Mouse (Mus musculus) kidney, embryonic 14.5 days (tissue): ENCODE measurements around the gene Zfyve9. TPM values are rescaled to one million over a fixed set of nuclear protein-coding genes. Genes with fewer than 3 reads are reported as not detected.
A peak's percentile ranks its signal among the peaks of the same experiment; 100 is the strongest.

Experiments used
- ATAC-seq: fragments of 200-750 bp; cut with Nextera tagmentation; 2 replicates; pipeline ENCODE4 v1.8.0; 2017; ENCODE audit warnings: moderate number of reproducible peaks, mild to moderate bottlenecking, moderate TSS enrichment, moderate library complexity; ENCODE audit not compliant: low FRiP score, low TSS enrichment
- H3K27ac ChIP-seq: fragments of 300-500 bp; sonication (generic); 2 replicates; pipeline ENCODE4 v1.5.1; 2014; ENCODE audit warnings: low read depth, mild to moderate bottlenecking, low read length, moderate library complexity, mixed read lengths
- H3K27me3 ChIP-seq: fragments of 300-500 bp; sonication (generic); 2 replicates; pipeline ENCODE4 v1.6.1; 2014; ENCODE audit warnings: mild to moderate bottlenecking, low read length; ENCODE audit not compliant: control insufficient read depth, insufficient read depth
- H3K36me3 ChIP-seq: fragments of 300-500 bp; sonication (generic); 2 replicates; pipeline ENCODE4 v1.6.1; 2014; ENCODE audit warnings: low read length, mixed read lengths; ENCODE audit not compliant: control insufficient read depth, insufficient read depth
- H3K4me1 ChIP-seq: fragments of 300-500 bp; sonication (generic); 2 replicates; pipeline ENCODE4 v1.6.1; 2014; ENCODE audit warnings: low read length, mixed read lengths; ENCODE audit not compliant: control insufficient read depth, insufficient read depth
- H3K4me2 ChIP-seq: fragments of 300-500 bp; sonication (generic); replicated peaks from 2 replicates; pipeline ENCODE4 v1.6.1; 2014; ENCODE audit warnings: low read depth, mild to moderate bottlenecking, low read length
- H3K4me3 ChIP-seq: fragments of 300-500 bp; sonication (generic); 2 replicates; pipeline ENCODE4 v1.5.1; 2014; ENCODE audit warnings: mild to moderate bottlenecking, low read length
- H3K9ac ChIP-seq: fragments of 300-500 bp; sonication (generic); 2 replicates; pipeline ENCODE4 v1.6.1; 2014; ENCODE audit warnings: low read depth, mild to moderate bottlenecking, low read length, moderate library complexity
- H3K9me3 ChIP-seq: fragments of 300-500 bp; sonication (generic); 2 replicates; pipeline ENCODE4 v1.6.1; 2016; ENCODE audit warnings: low read length; ENCODE audit not compliant: control insufficient read depth
- WGBS: fragments of 180-500 bp; shearing (Covaris S2); extraction: QIAGEN DNeasy Blood & Tissue Kit; methylation state at CpG from one replicate; pipeline ENCODE4 v1.1.7; 2014; 5-methylcytosine and 5-hydroxymethylcytosine counted together
- polyA plus RNA-seq: library from polyadenylated mRNA; unstranded; fragments of >200 nt; fragmentation: Nextera tagmentation; extraction: Ambion mirVana; gene quantifications from 2 replicates; pipeline ENCODE4 v1.2.1, GENCODE M21; 2014

The Zfyve9 gene
- polyA plus RNA-seq, 1 experiment from 2014 or later = 7.2 TPM

DNA sequence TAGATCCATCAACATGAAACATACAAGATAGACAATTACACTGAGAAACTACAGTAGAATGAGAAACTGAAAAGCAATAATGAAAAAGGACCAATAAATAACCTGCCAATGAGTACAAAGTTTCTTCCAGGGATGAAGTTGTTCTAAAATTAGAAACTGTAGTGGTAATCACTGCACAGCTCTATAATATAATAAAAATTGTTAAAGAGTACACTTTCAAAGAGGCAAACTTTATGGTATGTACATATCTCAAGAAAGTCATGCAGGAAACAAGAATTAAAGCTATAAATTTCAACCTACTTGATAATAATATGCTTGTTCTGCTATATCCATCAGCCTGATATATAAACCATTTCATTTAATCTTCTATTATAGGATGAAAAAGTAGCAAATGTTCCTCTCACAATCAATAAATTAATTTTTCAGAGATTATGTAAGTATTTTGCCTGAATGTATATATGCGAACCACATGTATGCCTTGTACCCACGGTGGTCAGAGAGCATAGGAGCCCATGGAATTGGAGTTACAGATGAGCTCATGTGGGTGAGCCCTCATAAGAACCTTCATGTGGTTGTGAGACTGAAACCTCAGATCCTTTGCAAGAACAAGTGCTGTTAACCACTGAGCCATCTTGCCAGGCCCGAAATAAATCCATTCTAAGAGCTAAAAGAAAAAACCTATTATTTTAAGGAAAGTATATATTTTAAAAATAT, 34.3 kb downstream of the Zfyve9 start:
- no peak for ATAC-seq
- no peak overlapping the region for H3K4me2 ChIP-seq
- no peaks in the 10 kb centered on the region for H3K4me1 ChIP-seq
- no peak overlapping the region for H3K27ac ChIP-seq
- H3K4me3 ChIP-seq = no peak overlapping the region
- no peaks in the 10 kb centered on the region for H3K36me3 ChIP-seq
- 93% methylated on average over 3 of the region's 3 CpGs for WGBS
- H3K9ac ChIP-seq = no peak overlapping the region
- H3K9me3 ChIP-seq = no peaks in the 10 kb centered on the region
- no peaks in the 10 kb centered on the region for H3K27me3 ChIP-seq

DNA sequence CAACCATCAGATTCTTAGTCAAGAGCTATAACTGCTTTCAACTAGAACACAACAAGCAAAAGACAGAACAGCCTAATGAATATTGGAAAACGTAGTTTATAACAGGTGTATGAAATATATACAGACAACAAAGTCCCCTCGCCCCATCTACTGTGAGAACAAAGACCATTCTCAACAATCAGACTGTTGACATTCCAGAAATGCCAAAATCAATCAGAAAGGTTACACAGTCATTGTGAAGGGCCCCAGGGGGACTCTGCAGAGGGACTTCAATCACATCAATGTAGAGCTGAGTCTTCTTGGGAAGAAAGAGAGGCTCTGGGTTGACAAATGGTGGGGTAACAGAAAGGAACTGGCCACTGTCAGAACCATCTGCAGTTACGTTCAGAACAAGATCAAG, 49.0 kb downstream of the Zfyve9 start:
- Histone ChIP-seq H3K27me3 (no peaks in the 10 kb centered on the region), H3K36me3 (no peaks in the 10 kb centered on the region), H3K4me2 (no peak overlapping the region), H3K4me1 (no peaks in the 10 kb centered on the region), H3K9me3 (no peaks in the 10 kb centered on the region), H3K4me3 (no peak overlapping the region), H3K9ac (no peak overlapping the region), H3K27ac (no peak overlapping the region)
- no peak for ATAC-seq
- 73% methylated on average over 3 of the region's 3 CpGs for WGBS

DNA sequence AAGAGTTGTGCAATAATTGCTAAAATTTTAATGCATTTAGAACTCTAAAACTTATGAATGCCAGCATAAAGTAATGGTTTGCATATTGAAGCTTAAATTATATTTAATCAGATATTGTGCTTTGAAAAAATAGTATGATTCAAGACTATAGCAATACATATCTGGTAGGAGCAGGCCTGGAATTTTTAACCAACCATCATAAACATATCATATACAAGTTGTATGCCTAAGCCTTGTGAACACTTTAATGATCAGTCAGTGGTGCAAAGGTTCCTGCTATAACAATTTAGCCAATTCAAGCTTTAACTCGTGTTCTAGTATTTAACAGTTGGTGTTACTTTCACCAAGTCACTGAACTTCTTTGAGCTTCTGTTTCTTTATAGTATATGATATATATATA, 50.1 kb downstream of the Zfyve9 start:
- H3K9me3 ChIP-seq = no peaks in the 10 kb centered on the region
- no peak overlapping the region for H3K27ac ChIP-seq
- no peak overlapping the region for H3K4me2 ChIP-seq
- H3K9ac ChIP-seq = no peak overlapping the region
- WGBS = 81% methylated on average over 1 of the region's 1 CpGs
- H3K27me3 ChIP-seq = no peaks in the 10 kb centered on the region
- no peak for ATAC-seq
- H3K36me3 ChIP-seq = no peaks in the 10 kb centered on the region; the same call in 1 of the 2 replicates
- no peak overlapping the region for H3K4me3 ChIP-seq
- H3K4me1 ChIP-seq = no peaks in the 10 kb centered on the region

DNA sequence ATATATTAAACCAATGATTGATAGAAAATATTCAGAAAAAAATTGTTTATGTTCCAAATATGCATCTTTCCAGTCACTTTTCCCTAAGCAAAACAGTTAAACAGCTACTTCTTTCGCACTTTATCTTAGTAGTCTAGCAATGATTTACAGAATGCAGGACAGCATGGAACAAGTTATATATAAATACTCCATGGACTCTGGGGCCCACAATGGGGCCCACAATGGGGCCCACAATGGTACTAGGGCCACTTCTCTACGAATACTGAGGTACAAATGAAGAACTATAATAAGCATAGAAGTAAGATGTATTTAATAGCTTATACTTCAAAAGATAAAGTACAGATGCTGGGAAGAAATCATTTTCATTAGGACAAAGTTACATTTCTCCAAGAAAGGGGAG, 56.5 kb downstream of the Zfyve9 start:
- Histone ChIP-seq H3K9me3 (no peaks in the 10 kb centered on the region), H3K27me3 (no peaks in the 10 kb centered on the region), H3K27ac (no peak overlapping the region), H3K36me3 (peaks cover 5% of the 10 kb centered on the region; the same call in 1 of the 2 replicates), H3K4me2 (no peak overlapping the region), H3K4me1 (no peaks in the 10 kb centered on the region), H3K9ac (no peak overlapping the region), H3K4me3 (no peak overlapping the region)
- ATAC-seq = no peak
- WGBS = 82% methylated on average over 2 of the region's 2 CpGs

DNA sequence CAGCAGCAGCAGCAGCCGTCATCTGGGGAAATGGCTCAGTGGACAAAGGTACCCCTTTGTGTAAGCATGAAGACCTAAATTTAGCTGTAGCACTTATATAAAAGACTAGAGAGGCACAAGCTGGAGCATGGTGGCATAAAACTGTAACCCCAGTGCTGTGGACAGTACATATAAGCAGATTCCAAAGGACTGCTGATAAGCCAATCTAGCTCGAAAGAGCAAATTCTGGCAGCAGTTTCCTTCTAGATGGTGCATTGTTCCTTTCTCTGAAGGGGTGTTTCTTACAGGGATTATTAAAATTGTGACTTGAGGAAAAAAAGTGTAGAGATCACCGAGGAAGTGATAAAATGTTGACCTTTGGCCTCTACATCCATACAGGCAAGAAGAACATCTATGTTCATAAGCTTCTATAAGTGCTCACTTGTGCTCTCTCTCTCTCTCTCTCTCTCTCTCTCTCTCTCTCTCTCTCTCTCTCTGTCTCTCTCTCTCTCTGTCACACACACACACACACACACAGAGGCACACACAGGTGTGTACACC, 59.3 kb downstream of the Zfyve9 start:
- Histone ChIP-seq H3K27ac (no peak overlapping the region), H3K4me3 (no peak overlapping the region), H3K4me2 (no peak overlapping the region), H3K4me1 (no peaks in the 10 kb centered on the region), H3K9ac (no peak overlapping the region), H3K36me3 (peaks cover 5% of the 10 kb centered on the region; the same call in 1 of the 2 replicates), H3K27me3 (no peaks in the 10 kb centered on the region), H3K9me3 (no peaks in the 10 kb centered on the region)
- ATAC-seq = no peak
- whole genome bisulfite sequencing = 89% methylated on average over 3 of the region's 3 CpGs

DNA sequence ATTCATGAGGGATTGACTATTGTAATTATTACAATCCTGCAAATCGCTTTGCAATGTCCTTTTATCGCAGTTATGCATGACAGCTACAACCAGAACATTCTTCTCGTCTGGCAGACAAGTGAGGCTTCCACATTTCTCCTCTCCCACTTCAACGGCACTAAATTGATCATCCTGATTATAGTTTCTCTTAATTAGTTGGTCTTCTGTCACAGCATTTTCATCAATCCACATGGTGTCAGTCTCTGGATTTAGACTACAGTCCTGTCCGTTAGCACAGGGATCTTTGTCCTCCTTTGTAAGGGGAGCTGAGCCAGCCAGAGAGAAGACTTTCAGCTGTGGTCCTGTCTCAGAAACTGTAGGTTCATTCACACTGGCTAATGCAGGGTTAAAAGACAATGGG, 61.2 kb downstream of the Zfyve9 start, which contains the start of gene 3110021N24Rik:
Gene 3110021N24Rik, plus strand, starts transcription at position 301 of the 400 bp plus-strand sequence.
- Histone ChIP-seq H3K27me3 (no peaks in the 10 kb centered on the region), H3K36me3 (peaks cover 5% of the 10 kb centered on the region; the same call in 1 of the 2 replicates), H3K9me3 (no peaks in the 10 kb centered on the region), H3K27ac (no peak within 1 kb of the TSS), H3K4me2 (no peak within 1 kb of the TSS), H3K9ac (no peak within 1 kb of the TSS), H3K4me1 (no peaks in the 10 kb centered on the region), H3K4me3 (no peak within 1 kb of the TSS)
- 88% methylated on average over 5 of the region's 5 CpGs for WGBS
- ATAC-seq = no peak

DNA sequence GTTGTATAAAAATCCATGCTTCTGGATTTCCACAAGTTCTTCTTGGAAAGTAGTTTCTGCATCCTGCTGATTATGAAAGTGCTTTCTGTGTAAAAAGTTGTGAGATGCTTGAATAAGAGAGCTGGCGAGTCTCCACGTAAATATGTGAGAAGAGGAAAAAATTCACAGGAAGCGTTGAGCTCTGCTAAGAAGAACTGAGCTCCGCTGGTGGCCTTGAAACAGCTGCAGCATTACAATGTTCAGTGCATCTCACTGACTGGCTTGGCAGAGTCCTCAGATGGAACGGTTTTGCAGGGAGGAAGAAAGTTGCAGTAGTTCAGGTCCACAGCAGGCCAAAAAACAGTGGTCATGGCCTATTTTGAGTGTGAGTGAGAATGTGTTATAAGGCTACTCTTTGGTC, 72.4 kb downstream of the Zfyve9 start:
- Histone ChIP-seq H3K27me3 (no peaks in the 10 kb centered on the region), H3K9me3 (no peaks in the 10 kb centered on the region), H3K36me3 (peaks cover 5% of the 10 kb centered on the region; the same call in 1 of the 2 replicates), H3K27ac (no peak overlapping the region), H3K4me2 (no peak overlapping the region), H3K4me1 (no peaks in the 10 kb centered on the region), H3K9ac (no peak overlapping the region), H3K4me3 (no peak overlapping the region)
- no peak for ATAC-seq
- WGBS = 86% methylated on average over 5 of the region's 5 CpGs

DNA sequence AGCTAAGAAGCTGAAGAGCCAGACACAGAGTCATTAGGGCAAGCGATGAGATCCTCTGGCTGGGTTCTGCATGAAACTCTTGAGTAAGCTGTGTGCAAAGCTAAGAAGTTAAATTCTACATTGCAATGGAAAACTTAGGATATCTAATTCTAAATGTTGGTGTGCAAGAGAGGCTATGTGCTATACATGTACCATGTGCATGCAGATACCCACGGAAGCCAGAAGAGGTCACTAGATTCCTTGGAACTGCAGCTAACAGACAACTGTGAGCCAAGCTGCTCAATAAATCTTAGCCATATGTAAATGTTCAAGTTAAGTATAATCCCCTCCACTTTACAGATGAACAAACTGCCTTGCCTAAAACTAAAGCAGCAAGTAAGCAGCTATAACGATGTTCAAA, 83.7 kb downstream of the Zfyve9 start:
- Histone ChIP-seq H3K4me1 (no peaks in the 10 kb centered on the region), H3K4me3 (no peak overlapping the region), H3K27ac (no peak overlapping the region), H3K27me3 (no peaks in the 10 kb centered on the region), H3K9me3 (no peaks in the 10 kb centered on the region), H3K9ac (no peak overlapping the region), H3K36me3 (peaks cover 2% of the 10 kb centered on the region; the same call in 1 of the 2 replicates), H3K4me2 (no peak overlapping the region)
- 0 out of 2 replicates have a peak, but pooled peaks have one; percentile 52 for ATAC-seq
- WGBS = 53% methylated on average over 3 of the region's 3 CpGs

DNA sequence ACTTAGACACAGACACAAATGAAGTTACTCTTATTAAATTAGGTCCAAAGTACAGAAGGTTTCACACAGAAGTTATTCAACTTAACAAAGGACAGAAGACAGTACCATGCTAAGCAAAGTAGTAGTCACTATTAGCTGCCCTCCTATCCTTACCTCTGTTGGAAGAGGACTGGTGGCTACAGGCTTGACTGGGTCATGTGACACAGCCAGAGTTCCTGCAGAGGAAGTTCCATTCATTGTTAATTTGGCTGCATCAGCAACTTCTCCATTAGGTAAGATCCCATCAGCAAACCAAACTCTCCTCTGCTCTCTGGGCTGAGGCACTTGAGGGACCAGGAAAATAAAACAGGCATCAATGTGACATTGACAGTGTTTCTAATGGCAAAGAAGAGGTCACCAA, 89.1 kb downstream of the Zfyve9 start:
- Histone ChIP-seq H3K4me2 (no peak overlapping the region), H3K9me3 (no peaks in the 10 kb centered on the region)
- ATAC-seq = no peak

More for the DNA sequence above, 89.1 kb downstream of the Zfyve9 start:
- H3K4me1 ChIP-seq = no peaks in the 10 kb centered on the region
- H3K4me3 ChIP-seq = no peak overlapping the region
- no peak overlapping the region for H3K27ac ChIP-seq
- H3K9ac ChIP-seq = no peak overlapping the region
- H3K27me3 ChIP-seq = no peaks in the 10 kb centered on the region
- H3K36me3 ChIP-seq = peaks cover 6% of the 10 kb centered on the region; the same call in 1 of the 2 replicates
